Mouse (Mus musculus): ENCODE data around the gene Clec10a. TPM values are rescaled to one million over a fixed set of nuclear protein-coding genes. Genes with fewer than 3 reads are reported as not detected.

The Clec10a gene
- polyA plus RNA-seq, 1 experiment = 15.1 TPM

GRCm38 (mm10) chr11:70172298-70172697, 16.3 kb downstream of the Clec10a start:
- WGBS = 62% methylated on average over 5 of the region's 5 CpGs
- Histone ChIP-seq H3K4me1 (ENCODE audit: control insufficient read depth, insufficient read depth, low read length) (no peaks in the 10 kb centered on the region), H3K4me3 (replicated peaks; ENCODE audit: control insufficient read depth, low read depth, low read length) (no peak overlapping the region), H3K27ac (ENCODE audit: control insufficient read depth, insufficient read depth, low read depth, low read length, poor library complexity) (no peak overlapping the region)
- TF ChIP-seq POLR2A (IDR thresholded peaks at IDR 0.05; ENCODE audit: borderline replicate concordance, control insufficient read depth, low read depth, low read length) (no peak), CTCF (IDR thresholded peaks at IDR 0.05; ENCODE audit: control insufficient read depth, insufficient read depth, low read length) (peak; percentile 15; the same call in 1 of the 2 replicates)

GRCm38 (mm10) chr11:70174491-70174890, 18.5 kb downstream of the Clec10a start:
- TF ChIP-seq CTCF (IDR thresholded peaks at IDR 0.05; ENCODE audit: control insufficient read depth, insufficient read depth, low read length) (no peak), POLR2A (IDR thresholded peaks at IDR 0.05; ENCODE audit: borderline replicate concordance, control insufficient read depth, low read depth, low read length) (no peak)
- WGBS = 74% methylated on average over 4 of the region's 4 CpGs

GRCm38 (mm10) chr11:70177647-70178046, 21.6 kb downstream of the Clec10a start:
- H3K4me3 ChIP-seq (replicated peaks; ENCODE audit: control insufficient read depth, low read depth, low read length) = no peak overlapping the region
- TF ChIP-seq POLR2A (IDR thresholded peaks at IDR 0.05; ENCODE audit: borderline replicate concordance, control insufficient read depth, low read depth, low read length) = no peak
- peak; percentile 49 for TF ChIP-seq CTCF (IDR thresholded peaks at IDR 0.05; ENCODE audit: control insufficient read depth, insufficient read depth, low read length)
- H3K4me1 ChIP-seq (ENCODE audit: control insufficient read depth, insufficient read depth, low read length) = no peaks in the 10 kb centered on the region
- WGBS = 73% methylated on average over 8 of the region's 8 CpGs
- no peak overlapping the region for H3K27ac ChIP-seq (ENCODE audit: control insufficient read depth, insufficient read depth, low read depth, low read length, poor library complexity)

More at GRCm38 (mm10) chr11:70174491-70174890, 18.5 kb downstream of the Clec10a start:
- H3K4me1 ChIP-seq (ENCODE audit: control insufficient read depth, insufficient read depth, low read length) = no peaks in the 10 kb centered on the region
- H3K27ac ChIP-seq (ENCODE audit: control insufficient read depth, insufficient read depth, low read depth, low read length, poor library complexity) = no peak overlapping the region
- H3K4me3 ChIP-seq (replicated peaks; ENCODE audit: control insufficient read depth, low read depth, low read length) = no peak overlapping the region

GRCm38 (mm10) chr11:70178311-70178710, 22.3 kb downstream of the Clec10a start:
- no peak for TF ChIP-seq POLR2A (IDR thresholded peaks at IDR 0.05; ENCODE audit: borderline replicate concordance, control insufficient read depth, low read depth, low read length)
- WGBS = 85% methylated on average over 11 of the region's 11 CpGs
- H3K4me1 ChIP-seq (ENCODE audit: control insufficient read depth, insufficient read depth, low read length) = no peaks in the 10 kb centered on the region
- H3K4me3 ChIP-seq (replicated peaks; ENCODE audit: control insufficient read depth, low read depth, low read length) = no peak overlapping the region
- H3K27ac ChIP-seq (ENCODE audit: control insufficient read depth, insufficient read depth, low read depth, low read length, poor library complexity) = no peak overlapping the region

GRCm38 (mm10) chr11:70178756-70179155, 22.8 kb downstream of the Clec10a start:
- 79% methylated on average over 11 of the region's 11 CpGs for WGBS
- TF ChIP-seq CTCF (IDR thresholded peaks at IDR 0.05; ENCODE audit: control insufficient read depth, insufficient read depth, low read length) (no peak), POLR2A (IDR thresholded peaks at IDR 0.05; ENCODE audit: borderline replicate concordance, control insufficient read depth, low read depth, low read length) (no peak)

GRCm38 (mm10) chr11:70179401-70179800, 23.4 kb downstream of the Clec10a start:
- H3K4me3 ChIP-seq (replicated peaks; ENCODE audit: control insufficient read depth, low read depth, low read length) = no peak overlapping the region
- TF ChIP-seq POLR2A (IDR thresholded peaks at IDR 0.05; ENCODE audit: borderline replicate concordance, control insufficient read depth, low read depth, low read length) = no peak
- 0 out of 2 replicates have a peak, but pooled peaks have one; percentile 16 for TF ChIP-seq CTCF (IDR thresholded peaks at IDR 0.05; ENCODE audit: control insufficient read depth, insufficient read depth, low read length)
- WGBS = 27% methylated on average over 14 of the region's 14 CpGs
- no peak overlapping the region for H3K27ac ChIP-seq (ENCODE audit: control insufficient read depth, insufficient read depth, low read depth, low read length, poor library complexity)
- H3K4me1 ChIP-seq (ENCODE audit: control insufficient read depth, insufficient read depth, low read length) = no peaks in the 10 kb centered on the region

More at GRCm38 (mm10) chr11:70178756-70179155, 22.8 kb downstream of the Clec10a start:
- Histone ChIP-seq H3K4me1 (ENCODE audit: control insufficient read depth, insufficient read depth, low read length) (no peaks in the 10 kb centered on the region), H3K27ac (ENCODE audit: control insufficient read depth, insufficient read depth, low read depth, low read length, poor library complexity) (no peak overlapping the region), H3K4me3 (replicated peaks; ENCODE audit: control insufficient read depth, low read depth, low read length) (no peak overlapping the region)

GRCm38 (mm10) chr11:70180496-70180895, 24.5 kb downstream of the Clec10a start:
- 85% methylated on average over 4 of the region's 4 CpGs for WGBS
- TF ChIP-seq POLR2A (IDR thresholded peaks at IDR 0.05; ENCODE audit: borderline replicate concordance, control insufficient read depth, low read depth, low read length) = no peak
- no peak for TF ChIP-seq CTCF (IDR thresholded peaks at IDR 0.05; ENCODE audit: control insufficient read depth, insufficient read depth, low read length)
- no peaks in the 10 kb centered on the region for H3K4me1 ChIP-seq (ENCODE audit: control insufficient read depth, insufficient read depth, low read length)
- H3K27ac ChIP-seq (ENCODE audit: control insufficient read depth, insufficient read depth, low read depth, low read length, poor library complexity) = no peak overlapping the region
- H3K4me3 ChIP-seq (replicated peaks; ENCODE audit: control insufficient read depth, low read depth, low read length) = no peak overlapping the region

- Histone ChIP-seq H3K27ac (ENCODE audit: control insufficient read depth, insufficient read depth, low read depth, low read length, poor library complexity) (no peak overlapping the region), H3K4me1 (ENCODE audit: control insufficient read depth, insufficient read depth, low read length) (no peaks in the 10 kb centered on the region), H3K4me3 (replicated peaks; ENCODE audit: control insufficient read depth, low read depth, low read length) (no peak overlapping the region)
- no peak for TF ChIP-seq CTCF (IDR thresholded peaks at IDR 0.05; ENCODE audit: control insufficient read depth, insufficient read depth, low read length)
- no peak for TF ChIP-seq POLR2A (IDR thresholded peaks at IDR 0.05; ENCODE audit: borderline replicate concordance, control insufficient read depth, low read depth, low read length)
- 6% methylated on average over 7 of the region's 7 CpGs for WGBS
These were observed 29.1 kb downstream of the Clec10a start for GRCm38 (mm10) chr11:70185120-70185519.

All from bone marrow, adult 2 months (tissue).